Mouse (Mus musculus) right cerebral cortex, postnatal 36 days (tissue): Measurements from ENCODE around the gene Cenpe.

Experiments
- DNase-seq, 2 experiments: peaks; one replicate each; pipeline ENCODE4 v3.0.0; 2022; ENCODE audit warnings: low spot score in 2 of 2, mixed read lengths in 1 of 2

The Cenpe gene

DNA sequence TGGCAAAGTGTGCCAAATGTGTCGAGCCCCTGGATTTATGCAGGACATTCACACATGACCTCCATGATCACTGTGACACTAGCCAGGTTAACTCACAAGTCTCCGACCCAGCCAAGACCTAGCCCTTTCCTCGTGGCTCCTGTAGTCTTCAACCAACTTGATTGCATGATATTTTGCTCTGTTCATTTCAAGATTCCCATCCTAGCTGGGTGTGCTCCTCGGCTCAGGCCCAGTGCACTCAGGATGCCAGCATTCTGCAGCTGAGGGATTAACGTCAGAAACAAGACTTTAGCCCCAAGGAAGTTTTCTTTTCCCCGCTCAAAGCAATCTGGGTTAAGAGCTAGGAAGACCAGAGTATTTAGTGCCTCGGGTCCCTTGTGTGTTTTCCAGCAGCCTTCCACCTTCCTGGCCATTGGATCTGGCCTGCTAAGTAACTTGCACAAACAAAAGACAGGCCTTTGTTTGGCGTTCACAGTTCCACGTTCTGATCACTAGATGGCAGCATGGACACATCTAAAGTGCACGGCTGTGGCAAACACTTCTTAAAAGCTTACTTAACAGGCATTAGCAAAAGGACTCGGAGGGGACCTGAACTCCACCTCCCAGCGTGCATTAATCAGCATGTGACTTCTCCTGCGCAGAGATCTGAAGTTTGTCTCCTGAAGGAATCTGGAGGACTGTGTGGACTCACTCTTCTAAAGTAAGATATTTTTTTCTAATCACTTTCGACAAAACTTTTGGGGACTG is 68.5 kb downstream of the Cenpe start, which contains the start of gene Bdh2:
TSS of gene Bdh2 (plus strand) at position 553 of the 747 bp plus-strand sequence.
- DNase-seq, result peak; percentile 65 to 67

DNA sequence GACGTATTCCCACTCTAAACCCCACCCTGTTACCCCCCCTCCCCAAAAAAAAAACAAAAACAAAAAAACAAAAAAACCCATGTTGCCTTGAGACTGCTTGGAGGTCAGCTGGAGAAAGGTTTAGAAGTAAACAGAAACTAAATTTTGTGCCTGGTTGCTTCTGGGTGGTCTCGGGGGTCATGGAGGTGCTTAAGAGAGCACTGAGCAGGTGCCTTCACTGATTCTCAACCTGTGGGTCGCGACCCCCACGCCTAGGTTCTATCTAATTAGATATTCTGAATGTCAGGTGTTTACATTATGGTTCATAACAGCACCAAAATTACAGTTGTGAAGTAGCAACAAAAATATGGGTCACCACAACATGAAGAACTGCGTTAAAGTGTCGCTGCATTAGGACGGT is 69.4 kb downstream of the Cenpe start:
- DNase-seq, result no peak

DNA sequence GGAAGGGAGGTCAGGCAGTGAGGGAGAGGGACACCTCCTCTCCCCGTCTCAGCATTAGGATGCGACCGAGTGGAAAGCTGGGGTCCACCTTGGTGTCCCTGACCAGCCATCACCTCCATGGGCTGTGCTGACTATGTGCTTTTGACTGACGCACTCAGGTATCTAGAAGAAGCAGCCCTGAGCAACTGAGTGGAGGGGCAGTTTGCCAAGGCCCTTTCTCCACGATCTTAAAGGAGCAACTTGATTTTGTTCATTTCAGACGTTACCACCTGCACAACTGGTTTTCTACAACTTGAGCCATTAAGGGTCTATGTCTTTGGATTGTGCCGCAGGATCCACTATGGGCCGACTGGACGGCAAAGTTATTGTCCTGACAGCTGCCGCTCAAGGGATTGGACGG is 72.9 kb downstream of the Cenpe start:
- DNase-seq, result no peak

DNA sequence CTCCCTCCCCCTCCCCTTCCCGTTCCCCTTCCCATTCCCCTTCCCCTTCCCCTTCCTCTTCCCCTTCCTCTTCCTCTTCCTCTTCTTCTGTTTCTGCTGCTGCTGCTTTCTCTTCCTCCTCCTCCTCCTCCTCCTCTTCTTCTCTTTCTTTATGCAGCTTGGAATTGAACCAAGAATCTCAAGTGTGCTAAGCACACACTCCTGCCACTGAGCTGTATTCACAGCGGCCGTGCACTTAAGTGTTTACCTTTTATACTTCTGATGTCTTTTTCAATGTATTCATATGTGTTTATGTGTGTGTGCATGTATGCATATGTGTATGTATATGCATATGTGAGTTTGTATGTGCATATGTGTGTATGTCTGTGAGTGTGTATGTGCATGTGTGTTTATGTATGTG is 73.5 kb downstream of the Cenpe start:
- DNase-seq, result no peak

DNA sequence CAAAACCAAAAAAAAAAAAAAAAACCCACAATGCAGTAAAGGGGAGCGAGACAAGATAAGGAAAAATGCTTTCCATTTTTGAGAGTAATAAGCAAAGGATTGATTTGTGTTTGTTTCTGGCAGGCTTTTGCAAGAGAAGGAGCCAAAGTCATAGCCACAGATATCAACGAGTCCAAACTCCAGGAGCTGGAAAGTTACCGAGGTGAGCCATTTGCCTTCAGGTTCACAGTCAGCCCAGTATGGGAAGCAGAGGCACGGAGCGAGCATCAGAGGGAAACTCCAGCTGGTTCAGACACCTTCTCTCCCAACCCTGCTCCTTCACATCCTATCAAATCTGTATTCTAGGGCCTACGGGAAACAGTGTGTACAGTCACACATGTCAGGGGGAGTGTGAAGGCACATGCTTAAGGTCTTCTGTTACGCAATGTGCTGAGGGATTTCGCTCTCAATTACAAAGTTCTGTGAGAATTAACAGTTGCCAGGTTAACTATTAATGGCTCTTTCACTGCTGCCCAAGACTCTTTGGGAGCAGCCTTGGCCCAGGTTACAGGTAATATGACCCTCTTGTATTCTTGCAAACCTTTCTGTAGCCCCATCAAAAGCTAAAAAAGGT is 75.9 kb downstream of the Cenpe start:
- DNase-seq, result no peak

DNA sequence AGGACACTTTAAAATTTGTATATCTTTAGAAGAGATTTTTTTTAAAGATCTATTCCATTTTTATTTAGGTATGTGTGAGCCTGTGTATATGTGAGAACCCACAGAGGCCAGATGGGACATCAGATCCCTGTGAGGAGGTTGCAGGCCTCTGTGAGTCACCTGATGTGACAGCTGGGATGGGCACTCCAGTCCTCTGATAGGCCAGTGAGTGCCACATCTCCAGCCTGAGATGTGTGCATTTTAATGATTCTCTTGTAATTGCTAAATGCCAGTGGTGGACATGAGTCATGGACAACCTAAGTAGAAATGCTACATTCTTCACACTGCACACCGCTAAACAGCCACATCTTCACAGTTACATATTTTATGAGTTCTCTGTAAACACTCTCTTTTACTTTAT is 76.8 kb downstream of the Cenpe start:
- DNase-seq, result no peak

DNA sequence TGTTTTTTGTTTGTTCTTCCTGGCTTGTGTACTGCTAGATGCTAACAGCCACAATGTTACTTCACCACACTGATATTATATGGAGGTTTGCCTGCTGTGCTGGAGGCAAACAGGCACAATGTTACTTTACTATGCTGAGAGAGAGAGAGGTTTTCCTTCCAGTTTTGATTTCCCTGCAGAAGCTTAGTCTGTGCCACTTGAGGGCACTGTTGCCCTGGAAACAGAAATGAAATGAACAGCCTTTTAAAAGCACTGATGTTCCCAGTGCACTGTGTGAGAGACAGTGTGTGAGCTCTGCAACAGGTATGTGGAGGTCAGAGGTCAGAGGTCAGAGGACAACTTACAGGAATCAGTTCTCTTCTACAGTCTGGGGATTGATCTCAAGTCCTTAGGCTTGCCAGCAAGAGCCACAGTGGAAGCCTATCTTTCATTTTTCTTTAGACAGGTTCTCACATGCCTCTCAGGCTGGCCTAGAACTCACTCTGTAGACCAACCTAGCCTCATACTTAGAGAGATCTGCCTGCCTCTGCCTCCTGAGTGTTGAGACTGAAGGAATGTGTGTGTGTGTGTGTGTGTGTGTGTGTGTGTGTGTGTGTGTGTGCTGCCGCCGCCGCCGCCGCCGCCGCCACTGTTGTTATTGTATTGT is 78.0 kb downstream of the Cenpe start:
- peak; percentile 22 to 34 for DNase-seq

DNA sequence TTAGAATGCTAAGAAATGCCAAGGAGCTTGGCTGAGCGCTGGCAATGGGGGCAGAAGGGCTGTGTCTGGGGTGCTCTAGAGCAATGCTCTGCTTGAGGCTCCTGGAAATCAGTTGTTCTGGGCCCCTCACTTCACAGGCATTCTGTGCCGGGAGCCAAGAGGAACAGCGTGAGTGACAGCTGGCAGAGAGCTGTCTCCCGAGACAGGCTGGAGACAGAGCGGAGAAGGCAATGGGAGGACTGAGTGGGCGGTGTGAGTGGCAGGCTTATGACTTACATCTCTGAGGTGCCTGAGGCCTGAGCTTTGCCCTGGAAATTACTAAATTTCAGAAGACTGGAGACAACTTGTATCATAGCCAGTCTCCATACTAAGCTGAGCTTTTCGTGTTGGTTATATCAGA is 81.4 kb downstream of the Cenpe start:
- DNase-seq, result no peak

DNA sequence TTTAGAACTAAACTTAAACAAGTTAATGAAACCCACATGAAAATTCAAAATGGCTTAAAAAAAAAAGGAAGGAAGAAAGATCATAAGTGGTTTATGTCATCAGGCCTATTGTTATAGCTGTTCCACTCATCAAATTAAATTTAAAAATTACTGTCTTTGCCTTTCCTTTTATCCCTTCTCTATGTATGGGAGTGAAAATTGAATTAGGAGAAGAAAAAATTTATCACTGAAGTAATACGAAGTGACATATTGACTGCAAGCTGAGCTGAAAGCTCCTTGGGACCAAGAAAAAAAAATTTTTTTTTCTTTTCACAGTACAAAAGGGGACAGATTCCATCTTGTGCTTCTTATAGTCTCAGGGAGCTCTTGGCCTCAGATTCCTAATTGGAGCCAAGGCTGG is 83.2 kb downstream of the Cenpe start:
- no peak for DNase-seq

DNA sequence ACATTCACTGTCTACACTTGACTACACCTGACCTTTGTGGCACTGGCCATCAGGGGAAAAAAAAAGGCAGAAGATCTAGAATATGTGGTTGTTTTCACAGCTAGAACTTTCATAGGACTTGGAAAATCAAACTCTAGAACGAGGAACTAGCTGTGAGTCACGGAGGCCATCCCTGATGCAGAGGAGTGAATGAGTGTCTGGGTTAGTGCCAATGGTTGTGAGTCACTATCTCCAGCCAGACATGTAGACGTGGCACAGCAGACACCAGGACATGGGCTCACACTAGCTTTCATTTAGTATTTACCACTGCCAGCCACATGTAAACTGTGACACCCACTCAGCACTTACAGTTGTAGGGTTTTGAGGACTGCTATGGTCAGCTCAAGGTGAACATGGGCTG is 86.2 kb downstream of the Cenpe start:
- DNase-seq, result peak in 1 of 2 experiments; percentile 9

DNA sequence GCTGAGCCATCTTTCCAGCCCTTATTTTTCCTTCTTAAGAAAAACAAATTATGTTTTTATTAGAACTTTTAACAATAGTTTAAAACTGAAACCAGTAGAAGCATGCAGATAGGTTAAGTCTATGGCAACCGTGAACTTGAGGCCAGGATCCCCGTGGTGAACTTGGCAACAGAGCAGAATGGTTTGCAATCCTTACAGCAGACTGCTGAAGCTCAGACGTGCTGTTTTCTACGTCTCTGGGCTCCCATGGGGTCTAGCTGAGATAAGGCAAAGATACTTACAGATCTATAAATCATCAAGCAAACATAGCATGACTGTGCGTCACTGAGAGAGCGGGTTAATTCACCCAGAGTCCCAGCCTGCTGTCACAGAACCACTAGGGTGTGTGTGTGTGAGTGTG is 87.7 kb downstream of the Cenpe start:
- DNase-seq, result no peak

DNA sequence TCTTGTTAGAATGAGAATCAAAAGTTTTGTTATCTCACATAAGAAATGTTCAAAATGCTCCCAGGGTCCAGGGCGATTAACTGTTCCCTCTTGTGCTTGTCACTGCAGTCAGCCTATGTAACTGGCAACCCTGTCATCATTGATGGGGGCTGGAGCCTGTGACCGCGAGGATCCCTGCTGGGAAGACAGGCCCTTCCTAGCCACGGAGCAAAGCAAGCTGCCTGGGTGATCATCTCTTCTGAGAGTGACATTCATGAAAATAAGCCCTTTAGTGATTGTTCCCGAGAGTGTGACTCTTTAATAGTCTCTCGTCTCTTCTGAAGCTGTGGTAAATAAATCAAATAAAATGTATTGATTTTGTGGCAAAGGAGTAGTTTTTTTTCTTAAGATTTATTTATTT is 91.7 kb downstream of the Cenpe start:
- no peak for DNase-seq

DNA sequence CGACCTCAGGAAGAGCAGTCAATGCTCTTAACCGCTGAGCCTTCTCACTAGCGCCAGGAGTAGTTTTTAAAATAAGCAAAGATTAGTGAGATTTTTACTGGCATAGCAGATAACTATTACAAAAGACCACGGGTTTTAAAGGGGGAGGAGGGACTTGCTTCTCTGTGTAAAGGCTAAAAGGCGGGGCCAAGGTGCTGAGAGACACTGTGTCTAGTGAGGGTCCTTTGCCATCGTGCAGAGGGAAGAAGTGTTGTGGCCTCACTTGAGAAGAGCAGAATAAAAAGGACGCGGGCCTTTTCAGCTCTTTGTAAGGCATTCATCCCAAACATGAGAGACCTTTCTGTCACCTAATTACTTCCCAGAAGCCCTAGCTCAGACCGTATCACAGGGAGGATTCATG is 92.2 kb downstream of the Cenpe start:
- no peak for DNase-seq

DNA sequence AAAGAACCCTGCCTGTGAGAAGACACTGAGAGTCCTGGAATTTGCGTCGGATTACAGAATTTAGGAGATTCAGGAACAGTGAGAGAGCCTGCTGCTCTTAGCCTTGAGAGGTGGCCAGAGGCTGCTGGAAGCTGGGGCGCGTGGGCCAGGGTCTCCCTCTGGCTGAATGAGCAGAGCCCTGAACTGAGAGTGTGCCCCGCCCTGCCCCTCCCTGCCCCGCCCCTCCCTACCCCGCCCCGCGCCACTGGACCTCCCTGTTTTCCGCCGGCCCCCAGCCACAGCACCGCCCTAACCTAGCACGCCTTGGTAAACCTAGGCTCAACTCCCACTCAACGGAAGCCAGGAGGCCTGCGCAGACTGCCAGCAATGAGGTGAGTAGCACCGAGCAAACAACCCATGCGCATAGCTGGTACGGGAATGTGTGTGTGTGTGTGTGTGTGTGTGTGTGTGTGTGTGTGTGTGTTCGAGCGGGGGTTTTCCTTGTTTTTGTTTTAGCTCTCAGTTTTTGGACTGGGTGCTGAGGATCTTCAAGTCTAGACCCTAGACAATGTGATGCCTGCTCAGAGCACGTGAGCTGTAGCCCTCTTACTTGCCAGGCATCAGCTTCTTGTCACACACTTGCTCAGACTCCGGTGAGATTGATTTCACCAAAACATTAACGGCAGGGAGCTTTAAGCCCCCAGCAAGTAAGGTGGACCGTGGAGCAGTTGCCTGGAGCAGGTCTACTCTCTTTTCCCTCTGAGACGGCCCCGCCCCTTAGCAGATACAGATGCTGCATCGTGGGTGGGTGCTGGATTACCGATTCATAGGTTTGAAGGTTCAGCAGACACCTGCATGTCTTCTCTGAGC is 95.3 kb downstream of the Cenpe start, which contains the start of gene Slc9b2:
TSS of gene Slc9b2 (plus strand) at position 290 of the 849 bp plus-strand sequence.
- no peak for DNase-seq

DNA sequence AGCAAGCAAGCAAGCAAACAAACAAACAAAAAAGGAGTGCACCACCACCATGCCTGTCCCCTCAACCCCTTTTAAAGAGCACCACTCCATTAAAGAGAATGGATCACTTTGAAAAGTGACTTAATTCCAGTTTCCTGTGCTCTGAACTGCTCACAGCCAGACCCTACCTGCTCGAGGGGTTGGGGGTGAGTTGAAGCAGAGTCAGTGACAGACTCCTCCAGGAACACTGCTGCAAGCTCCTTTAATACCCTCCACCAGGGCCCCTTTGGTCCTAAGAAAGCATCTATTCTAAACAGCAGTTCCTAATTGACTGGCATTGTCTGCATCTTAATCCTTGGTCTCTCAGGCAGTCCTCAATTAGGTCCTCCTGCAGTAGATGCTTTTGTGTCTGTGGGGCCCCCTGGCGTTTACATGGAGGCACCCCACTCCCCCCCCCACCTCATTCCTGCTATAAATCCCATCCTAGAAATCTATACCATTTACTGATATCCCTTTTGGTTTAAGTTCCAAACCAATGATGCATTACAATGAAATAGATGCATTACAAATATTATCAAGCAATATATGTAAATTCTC is 100.7 kb downstream of the Cenpe start:
- DNase-seq, result no peak

DNA sequence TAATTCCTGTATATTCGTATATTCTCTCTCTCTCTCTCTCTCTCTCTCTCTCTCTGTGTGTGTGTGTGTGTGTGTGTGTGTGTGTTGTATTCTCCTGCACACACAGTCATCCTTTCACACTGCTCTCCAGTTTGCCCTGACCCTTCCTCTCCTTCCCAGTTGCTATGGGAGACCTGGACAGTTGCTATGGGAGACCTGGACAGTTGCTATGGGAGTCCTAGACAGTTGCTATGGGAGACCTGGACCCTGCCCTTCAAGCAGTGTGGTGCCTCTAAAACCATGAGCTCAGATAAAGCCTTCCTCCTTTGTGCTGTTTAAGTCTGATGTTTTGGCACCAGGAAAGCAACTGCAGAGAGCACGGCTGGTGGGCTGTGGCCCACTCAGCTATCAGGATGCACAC is 101.4 kb downstream of the Cenpe start:
- no peak for DNase-seq

DNA sequence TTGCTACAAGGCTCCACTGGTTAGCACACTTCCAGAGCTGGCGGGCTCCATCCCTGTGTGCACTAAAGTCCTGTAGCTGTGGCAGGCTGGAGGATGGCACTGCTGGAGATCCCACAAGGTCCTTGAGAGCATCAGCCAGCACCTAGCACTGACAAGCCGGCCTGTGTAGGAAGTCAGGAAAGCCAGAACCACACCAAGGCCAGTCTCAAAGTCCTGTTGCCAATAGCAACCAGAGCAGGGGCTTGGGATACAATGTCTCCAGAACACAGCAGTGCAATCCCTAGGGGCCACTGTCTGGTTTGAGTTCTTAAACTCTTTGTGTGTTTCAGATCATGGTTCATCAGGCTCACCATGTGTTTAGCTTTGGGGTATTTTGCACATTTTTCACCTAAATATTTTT is 102.5 kb downstream of the Cenpe start:
- DNase-seq, result no peak

DNA sequence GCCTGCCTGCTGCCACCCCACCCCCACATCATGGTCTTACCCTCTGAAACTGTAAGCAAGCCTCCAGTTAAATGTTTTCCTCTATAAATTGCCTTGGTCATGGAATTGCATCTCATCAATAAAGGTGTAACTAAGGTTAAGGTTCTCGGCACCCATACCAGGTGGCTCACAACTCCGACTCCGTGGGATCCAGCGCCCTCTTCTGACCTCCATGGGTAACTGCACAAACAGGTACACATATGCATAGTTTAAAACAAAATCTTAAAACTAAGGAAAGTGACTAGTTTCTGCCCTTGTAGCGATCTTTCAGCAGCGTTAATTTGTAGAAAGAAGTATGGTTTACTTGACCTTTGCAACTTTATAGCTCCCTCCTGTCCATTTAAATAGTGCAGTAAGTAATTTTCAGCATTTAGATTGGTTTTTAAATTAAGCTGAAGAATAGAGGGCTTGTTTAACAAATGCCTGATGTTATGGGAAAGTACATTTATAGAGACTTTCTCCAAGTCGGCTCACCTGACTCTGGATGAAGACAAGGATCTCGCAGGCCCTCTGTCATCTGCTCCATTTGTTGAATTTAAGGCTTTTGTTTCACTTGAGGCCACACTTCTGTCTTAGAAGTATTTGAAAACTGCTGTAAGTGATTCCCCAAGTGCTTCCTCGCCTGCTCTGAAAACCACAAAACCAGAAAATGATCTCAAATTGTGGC is 103.5 kb downstream of the Cenpe start:
- DNase-seq, result no peak

DNA sequence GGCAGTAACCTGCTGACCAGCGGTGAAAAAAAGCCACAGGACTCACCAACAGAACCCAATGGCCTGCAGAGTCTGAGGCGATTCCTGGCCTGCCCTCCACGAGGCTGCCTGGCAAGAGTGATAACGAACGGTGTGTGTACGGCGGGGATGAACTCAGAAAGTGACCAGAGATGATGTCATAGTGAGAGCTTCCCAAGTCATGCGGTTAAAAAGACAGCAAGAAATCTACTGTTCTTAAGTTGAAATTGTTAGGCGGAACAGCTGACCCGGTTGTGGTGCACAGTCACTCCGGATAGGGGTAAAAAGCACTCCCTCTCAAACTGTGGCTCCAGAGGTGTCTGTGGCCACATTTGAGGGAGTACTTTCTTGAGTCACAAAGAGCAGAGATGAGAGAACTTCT is 106.0 kb downstream of the Cenpe start:
- DNase-seq, result no peak
